Mouse (Mus musculus) granulocyte monocyte progenitor cell, adult 5-6 weeks (primary cell): ENCODE data around the gene Cd79b. TPM values are rescaled to one million over a fixed set of nuclear protein-coding genes. Genes with fewer than 3 reads are reported as not detected.

Experiments used
- total RNA-seq, 2 experiments: library from RNA; stranded (forward) in 1 of 2; stranded (reverse) in 1 of 2; fragments of 200-712, 200-1000 nt in 1 of 2; fragments of >200 nt in 1 of 2; fragmentation: Nextera tagmentation in 1 of 2; gene quantifications; 2 replicates each; pipeline ENCODE4 v1.2.3; 2014 to 2017

The Cd79b gene
- total RNA-seq, 2 experiments from 2014 or later = 23.8 to 54.1 TPM

Other genes starting within 250 kb of the Cd79b start
- 6.9 and 8.9 TPM in 2 replicates for gene Taco1, start 248.7 kb downstream of the Cd79b start, total RNA-seq (2014; fragmentation: Nextera tagmentation)
- 11.1 and 19.2 TPM in 2 replicates for gene Taco1, start 248.7 kb downstream of the Cd79b start, total RNA-seq (2017)
- 30.4 and 32.1 TPM in 2 replicates for gene Map3k3, start 230.1 kb downstream of the Cd79b start, total RNA-seq (2014; fragmentation: Nextera tagmentation)
- gene Map3k3, start 230.1 kb downstream of the Cd79b start, total RNA-seq (2017) = 29.1 and 29.2 TPM in 2 replicates
- not detected in 2 replicates for gene Gm10840, start 153.9 kb downstream of the Cd79b start, total RNA-seq (2014; fragmentation: Nextera tagmentation)
- gene Gm10840, start 153.9 kb downstream of the Cd79b start, total RNA-seq (2017) = not detected in 2 replicates
- gene Limd2, start 153.9 kb downstream of the Cd79b start, total RNA-seq (2014; fragmentation: Nextera tagmentation) = 196 and 197 TPM in 2 replicates
- gene Limd2, start 153.9 kb downstream of the Cd79b start, total RNA-seq (2017) = 38.1 and 43.1 TPM in 2 replicates
- 40.5 and 42.3 TPM in 2 replicates for gene Strada, start 112.6 kb downstream of the Cd79b start, total RNA-seq (2014; fragmentation: Nextera tagmentation)
- 22.2 TPM in 2 replicates for gene Strada, start 112.6 kb downstream of the Cd79b start, total RNA-seq (2017)
- 30.2 and 56.2 TPM in 2 replicates for gene Ccdc47, start 98.4 kb downstream of the Cd79b start, total RNA-seq (2014; fragmentation: Nextera tagmentation)
- gene Ccdc47, start 98.4 kb downstream of the Cd79b start, total RNA-seq (2017) = 175 and 181 TPM in 2 replicates
- 51.1 and 55.5 TPM in 2 replicates for gene Ddx42, start 97.8 kb downstream of the Cd79b start, total RNA-seq (2014; fragmentation: Nextera tagmentation)
- gene Ddx42, start 97.8 kb downstream of the Cd79b start, total RNA-seq (2017) = 86.8 and 87.9 TPM in 2 replicates
- gene Ftsj3, start 58.7 kb downstream of the Cd79b start, total RNA-seq (2014; fragmentation: Nextera tagmentation) = 60.5 and 82.1 TPM in 2 replicates
- gene Ftsj3, start 58.7 kb downstream of the Cd79b start, total RNA-seq (2017) = 157 and 194 TPM in 2 replicates
- gene Psmc5, start 58.6 kb downstream of the Cd79b start, total RNA-seq (2014; fragmentation: Nextera tagmentation) = 106 and 108 TPM in 2 replicates
- 108 and 116 TPM in 2 replicates for gene Psmc5, start 58.6 kb downstream of the Cd79b start, total RNA-seq (2017)
- gene Smarcd2, start 41.8 kb downstream of the Cd79b start, total RNA-seq (2014; fragmentation: Nextera tagmentation) = 76.4 and 91.7 TPM in 2 replicates
- 200 and 221 TPM in 2 replicates for gene Smarcd2, start 41.8 kb downstream of the Cd79b start, total RNA-seq (2017)
- 1.0 and 2.1 TPM in 2 replicates for gene Tcam1, start 38.1 kb downstream of the Cd79b start, total RNA-seq (2014; fragmentation: Nextera tagmentation)
- 1.4 and 1.9 TPM in 2 replicates for gene Tcam1, start 38.1 kb downstream of the Cd79b start, total RNA-seq (2017)
- not detected in 2 replicates for gene Gh, start 12.9 kb downstream of the Cd79b start, total RNA-seq (2014; fragmentation: Nextera tagmentation)
- gene Gh, start 12.9 kb downstream of the Cd79b start, total RNA-seq (2017) = not detected in 2 replicates
- not detected in 2 replicates for gene Scn4a, start 38.5 kb upstream of the Cd79b start, total RNA-seq (2014; fragmentation: Nextera tagmentation)
- not detected in 2 replicates for gene Scn4a, start 38.5 kb upstream of the Cd79b start, total RNA-seq (2017)
- not detected in 2 replicates for gene Prr29, start 50.7 kb upstream of the Cd79b start, total RNA-seq (2014; fragmentation: Nextera tagmentation)
- gene Prr29, start 50.7 kb upstream of the Cd79b start, total RNA-seq (2017) = not detected in 2 replicates
- 58.3 and 65.0 TPM in 2 replicates for gene Icam2, start 73.3 kb upstream of the Cd79b start, total RNA-seq (2014; fragmentation: Nextera tagmentation)
- gene Icam2, start 73.3 kb upstream of the Cd79b start, total RNA-seq (2017) = 79.6 and 108 TPM in 2 replicates
- gene Ern1, start 173.1 kb upstream of the Cd79b start, total RNA-seq (2014; fragmentation: Nextera tagmentation) = 81.3 and 84.3 TPM in 2 replicates
- 63.3 and 67.0 TPM in 2 replicates for gene Ern1, start 173.1 kb upstream of the Cd79b start, total RNA-seq (2017)